Mouse (Mus musculus): Measurements from ENCODE around the gene Hspa1a.

The Hspa1a gene

DNA sequence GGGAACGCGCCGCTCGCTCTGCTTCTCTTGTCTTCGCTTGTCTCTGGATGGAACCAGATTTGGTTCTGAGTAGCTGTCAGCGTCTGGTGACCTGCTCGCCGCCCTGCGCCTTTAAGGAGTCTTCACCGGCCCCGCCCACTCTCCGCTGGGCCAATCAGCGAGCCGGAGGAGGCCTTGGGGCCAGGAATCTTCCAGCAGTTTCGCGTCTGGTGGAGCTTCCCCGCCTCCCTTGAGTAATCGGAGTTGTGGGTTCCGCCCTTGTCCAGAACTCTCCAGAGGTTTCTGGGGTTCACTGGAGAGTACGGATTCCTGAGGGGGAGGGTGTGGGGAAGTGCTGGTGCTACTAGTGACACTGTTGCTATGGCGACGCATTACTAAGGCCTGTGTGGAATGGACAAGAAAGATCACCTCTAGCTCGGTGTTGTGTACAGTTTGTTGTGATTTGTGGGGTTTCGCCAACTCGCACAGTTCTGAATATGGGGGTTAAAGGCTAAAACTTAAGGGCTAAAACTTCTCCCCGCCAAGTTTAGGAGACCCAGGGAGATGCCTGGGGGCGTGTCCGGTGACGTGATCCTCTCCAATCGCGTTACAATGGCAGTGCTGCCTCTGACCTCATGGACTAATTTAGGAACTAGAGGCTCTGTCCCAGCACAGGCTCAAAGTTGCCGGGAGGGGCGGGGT is at the start of gene Hspa1a, which contains the start of gene Hspa1l:
Gene Hspa1a, minus strand, starts transcription at position 88 of the 681 bp plus-strand sequence.
Gene Hspa1l, plus strand, starts transcription at position 635 of the 681 bp plus-strand sequence.
- CTCF ChIA-PET, result interaction anchor here in 2 of 4 experiments (0.6 to 1.2 kb wide), 4 partner anchors 9 to 334 kb away, joined by 3 to 4 read pairs (median 3); partner anchors contain the start of gene Lsm2 (in 1 of the 2)
- POLR2A ChIA-PET, result interaction anchor here (0.6 to 7.3 kb wide), 20 partner anchors 8 to 274 kb away, joined by 3 to 111 read pairs (median 5); partner anchors contain the start of genes Ddx39b (in 2 of the 4), Hspa1b (in 2 of the 4), Lsm2 (in 2 of the 4) and Ehmt2 (in 1 of the 4)

DNA sequence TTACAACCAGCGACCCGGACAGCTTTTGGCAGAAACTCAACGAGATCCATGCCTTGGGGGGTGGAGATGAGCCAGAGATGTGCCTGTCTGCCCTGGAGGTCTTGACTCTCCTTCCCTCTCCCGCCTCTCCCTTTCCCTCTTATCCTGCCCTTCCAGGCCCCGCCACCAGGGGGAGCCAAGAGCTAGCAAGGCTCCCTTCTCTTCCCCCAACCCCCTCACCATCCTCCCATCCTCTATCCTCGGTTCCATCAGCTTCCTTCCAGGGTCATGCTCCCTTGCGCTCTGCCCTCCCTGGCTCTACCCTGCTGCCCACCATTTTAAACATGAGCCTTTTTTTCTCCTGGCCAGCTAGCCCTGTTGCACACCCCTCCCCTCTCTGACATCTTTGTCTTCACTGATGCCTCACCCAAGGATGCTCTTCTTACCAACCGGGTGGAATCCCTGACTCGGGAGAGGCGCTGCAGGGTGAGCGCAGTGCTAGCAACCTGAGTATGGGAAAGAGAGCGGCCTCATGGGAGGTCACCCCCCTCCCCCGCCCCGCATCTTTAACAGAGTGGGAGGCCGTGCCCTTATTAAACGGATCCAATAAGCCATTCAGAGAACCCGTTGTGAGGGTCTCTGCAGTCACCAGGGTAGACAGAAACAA is 49.3 kb upstream of the Hspa1a start:
- CTCF ChIA-PET, result interaction anchor here (0.5 to 2.7 kb wide), 68 partner anchors 8 to 450 kb away, joined by 3 to 27 read pairs (median 4); partner anchors contain the start of genes Csnk2b (in 3 of the 4), Gpank1 (in 3 of the 4), Msh5 (in 3 of the 4) and Abhd16a (in 2 of the 4)
- POLR2A ChIA-PET, result interaction anchor here (0.6 to 2.8 kb wide), 41 partner anchors 9 to 221 kb away, joined by 3 to 15 read pairs (median 4); partner anchors contain the start of genes Gpank1 (in 3 of the 4), Msh5 (in 3 of the 4), Csnk2b (in 2 of the 4) and D17H6S53E (in 2 of the 4)

DNA sequence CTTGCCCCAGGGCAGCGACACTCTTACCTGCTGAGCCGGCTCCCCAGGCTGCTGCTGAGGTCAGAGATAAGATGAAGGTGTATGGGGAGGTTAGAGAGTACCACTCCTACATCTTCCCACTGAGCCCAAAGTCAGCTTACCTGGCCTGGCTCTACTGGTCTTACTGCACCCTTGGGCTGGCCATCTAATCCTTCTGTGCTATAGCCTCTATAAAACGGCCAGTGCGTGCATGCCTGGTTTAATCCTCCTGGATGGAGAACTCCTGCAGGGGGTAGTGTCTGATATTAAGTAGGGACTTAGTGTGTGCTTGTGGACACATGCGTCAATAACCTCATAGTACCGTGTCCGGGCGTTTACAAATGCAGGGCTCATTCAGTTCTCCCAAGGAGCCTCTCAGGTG is 48.6 kb upstream of the Hspa1a start:
- POLR2A ChIA-PET, result interaction anchor here in 3 of 4 experiments (0.9 to 2.8 kb wide), 25 partner anchors 10 to 222 kb away, joined by 3 to 15 read pairs (median 4); partner anchors contain the start of genes Ddah2 (in 2 of the 3), Ddx39b (in 2 of the 3), Gpank1 (in 2 of the 3) and Csnk2b (in 1 of the 3)
- CTCF ChIA-PET, result interaction anchor here (0.5 to 2.7 kb wide), 38 partner anchors 9 to 449 kb away, joined by 3 to 27 read pairs (median 5); partner anchors contain the start of genes Abhd16a (in 2 of the 4), Csnk2b (in 2 of the 4), Gpank1 (in 2 of the 4) and Msh5 (in 2 of the 4)

DNA sequence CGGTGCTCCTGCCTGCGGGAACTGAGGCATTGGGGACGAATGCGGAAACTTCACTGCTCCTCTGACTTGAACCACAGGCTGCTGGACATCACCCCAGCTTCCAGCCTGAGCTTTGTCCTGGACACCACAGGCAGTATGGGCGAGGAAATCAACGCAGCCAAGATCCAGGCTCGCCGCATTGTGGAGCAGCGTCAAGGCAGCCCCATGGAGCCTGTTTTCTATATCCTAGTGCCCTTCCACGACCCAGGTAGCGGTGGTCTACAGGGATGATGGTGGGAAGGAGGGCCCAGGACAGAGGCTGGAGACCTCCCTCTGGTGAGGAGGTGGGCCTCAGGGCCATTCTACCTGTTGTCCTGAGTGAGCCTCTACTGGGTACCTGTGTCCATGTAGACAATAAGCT is 47.9 kb upstream of the Hspa1a start:
- ChIA-PET POLR2A (interaction anchor here in 3 of 4 experiments (1.2 to 2.8 kb wide), 5 partner anchors 8 to 127 kb away, joined by 4 to 13 read pairs (median 7); partner anchors contain the start of genes Ddah2 (in 1 of the 3), Msh5 (in 1 of the 3), Sapcd1 (in 1 of the 3) and Vars (in 1 of the 3)), CTCF (interaction anchor here in 2 of 4 experiments (0.5 to 2.5 kb wide), 4 partner anchors 10 to 93 kb away, joined by 3 to 27 read pairs (median 6); partner anchors contain the start of gene Abhd16a (in 1 of the 2))

DNA sequence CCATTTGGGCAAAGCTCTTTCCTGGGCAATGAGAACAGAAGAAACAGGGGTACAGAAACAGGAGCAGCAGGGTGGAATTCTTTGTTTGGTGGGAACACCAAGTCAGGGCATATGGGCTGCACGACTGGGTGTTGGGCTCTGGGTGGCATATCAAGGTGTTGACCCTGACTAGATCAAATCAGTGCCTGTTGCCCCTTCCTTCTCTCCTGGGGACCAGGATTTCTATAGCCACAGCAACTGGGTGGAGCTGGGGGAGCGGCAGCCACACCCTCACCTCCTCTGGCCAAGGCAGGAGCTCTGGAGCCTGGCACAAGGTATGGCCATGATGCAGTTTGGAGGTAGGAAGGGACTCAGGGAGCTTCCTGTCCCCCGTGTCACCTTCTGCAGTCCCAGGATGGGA is 46.2 kb upstream of the Hspa1a start:
- ChIA-PET CTCF (interaction anchor here in 1 of 4 experiments (0.7 to 0.8 kb wide), 2 partner anchors 12 to 66 kb away, joined by 3 read pairs; no protein-coding TSS in a partner anchor), POLR2A (interaction anchor here in 3 of 4 experiments (0.6 to 2.6 kb wide), 14 partner anchors 10 to 226 kb away, joined by 3 to 6 read pairs (median 3); partner anchors contain the start of genes Ddah2 (in 1 of the 3), Ly6g6e (in 1 of the 3) and Sapcd1 (in 1 of the 3))

DNA sequence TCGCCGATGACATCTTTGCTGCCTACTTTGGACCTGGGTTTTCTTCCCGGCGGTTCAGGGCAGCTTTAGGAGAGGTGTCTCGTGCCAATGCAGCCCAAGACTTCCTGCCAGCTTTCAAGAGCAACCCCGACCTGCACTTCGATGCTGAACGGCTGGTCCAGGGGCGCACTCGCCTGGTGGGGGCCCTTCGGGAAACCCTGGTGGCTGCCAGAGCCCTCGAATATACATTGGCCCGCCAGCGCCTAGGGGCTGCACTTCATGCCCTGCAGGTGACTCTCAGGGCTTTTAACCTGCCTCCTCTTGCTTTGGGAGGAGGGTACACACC is 45.7 kb upstream of the Hspa1a start:
- ChIA-PET POLR2A (interaction anchor here in 2 of 4 experiments (0.7 to 2.6 kb wide), 11 partner anchors 9 to 130 kb away, joined by 3 to 6 read pairs (median 4); partner anchors contain the start of genes Ddah2 (in 1 of the 2), Ly6g6e (in 1 of the 2) and Sapcd1 (in 1 of the 2)), CTCF (interaction anchor here in 1 of 4 experiments (0.8 kb wide), 1 partner anchor 12 kb away, joined by 3 read pairs; no protein-coding TSS in a partner anchor)

DNA sequence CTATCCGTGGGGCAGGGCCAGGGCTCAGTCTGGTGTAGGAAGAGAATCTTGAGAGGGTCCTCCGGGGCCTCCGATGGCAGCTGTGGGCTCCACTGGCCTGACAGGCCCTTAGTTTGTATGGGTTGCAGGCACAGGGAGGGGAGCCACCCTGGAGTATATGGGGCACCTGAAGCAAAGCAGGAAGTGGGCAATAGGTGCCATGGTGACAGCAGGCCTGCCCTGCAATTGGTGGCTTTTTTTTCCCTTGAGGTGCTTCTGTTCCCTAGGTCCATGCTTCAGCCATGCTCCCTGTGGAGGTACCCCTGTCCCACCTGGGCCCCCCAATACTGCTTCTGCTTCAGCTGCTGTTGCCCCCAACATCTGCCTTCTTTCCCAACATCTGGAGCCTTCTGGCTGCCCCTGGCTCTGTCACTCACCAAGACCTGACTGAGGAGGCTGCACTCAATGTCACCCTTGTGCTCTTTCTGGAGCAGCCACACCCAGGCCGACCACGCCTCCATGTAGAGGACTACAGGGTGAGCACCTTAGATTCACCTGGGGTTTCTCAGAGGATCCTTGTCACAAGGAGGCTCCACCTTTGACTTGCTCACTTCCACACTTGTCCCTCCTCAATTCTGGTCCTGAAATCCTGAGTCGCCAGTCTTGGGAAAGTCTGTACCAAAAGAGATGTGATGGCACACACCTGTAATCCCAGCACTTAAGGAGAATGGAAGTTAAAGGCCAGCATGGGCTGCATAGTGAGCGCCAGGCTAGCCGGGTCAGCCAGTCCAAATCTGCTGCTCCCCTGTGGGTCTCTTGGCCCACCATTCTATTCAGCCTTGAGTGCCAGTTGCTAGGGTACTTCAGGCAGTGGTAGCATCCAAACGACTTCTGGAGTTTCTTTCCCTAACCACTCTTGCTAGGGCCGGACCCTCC is 45.1 kb upstream of the Hspa1a start:
- ChIA-PET CTCF (interaction anchor here in 1 of 4 experiments (0.5 to 1.1 kb wide), 2 partner anchors 8 to 15 kb away, joined by 3 read pairs; no protein-coding TSS in a partner anchor), POLR2A (interaction anchor here in 2 of 4 experiments (0.6 to 2.6 kb wide), 9 partner anchors 9 to 130 kb away, joined by 3 to 6 read pairs (median 3); partner anchors contain the start of genes Ddah2 (in 1 of the 2), Ly6g6e (in 1 of the 2) and Sapcd1 (in 1 of the 2))

DNA sequence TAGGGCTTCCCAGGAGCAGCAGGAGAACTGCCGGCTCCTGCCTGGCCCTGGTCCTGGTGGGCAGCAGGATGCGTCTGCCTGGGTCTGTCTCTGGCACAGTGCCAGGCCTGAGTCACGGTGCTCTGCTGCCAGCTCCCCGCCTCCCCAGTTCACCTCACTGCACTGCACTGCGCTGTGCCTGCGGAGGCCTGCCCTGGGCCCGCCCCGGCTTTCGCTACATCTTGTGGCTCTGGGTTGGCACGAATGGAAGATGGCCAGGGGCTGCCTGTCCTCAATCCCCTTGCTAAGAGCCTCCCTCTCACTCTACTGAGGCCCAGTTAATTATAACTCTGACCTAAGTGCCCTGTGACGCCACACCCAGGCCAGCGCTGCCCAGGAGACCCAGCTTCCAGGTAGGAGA is 44.4 kb upstream of the Hspa1a start, which contains the start of gene Vwa7:
Gene Vwa7, plus strand, starts transcription at position 204 of the 400 bp plus-strand sequence.
- CTCF ChIA-PET, result interaction anchor here in 1 of 4 experiments (1.1 kb wide), 1 partner anchor 14 kb away, joined by 3 read pairs; no protein-coding TSS in a partner anchor
- POLR2A ChIA-PET, result interaction anchor here in 2 of 4 experiments (0.7 to 2.6 kb wide), 6 partner anchors 16 to 130 kb away, joined by 3 to 6 read pairs (median 3); partner anchors contain the start of gene Ly6g6e (in 2 of the 2)

DNA sequence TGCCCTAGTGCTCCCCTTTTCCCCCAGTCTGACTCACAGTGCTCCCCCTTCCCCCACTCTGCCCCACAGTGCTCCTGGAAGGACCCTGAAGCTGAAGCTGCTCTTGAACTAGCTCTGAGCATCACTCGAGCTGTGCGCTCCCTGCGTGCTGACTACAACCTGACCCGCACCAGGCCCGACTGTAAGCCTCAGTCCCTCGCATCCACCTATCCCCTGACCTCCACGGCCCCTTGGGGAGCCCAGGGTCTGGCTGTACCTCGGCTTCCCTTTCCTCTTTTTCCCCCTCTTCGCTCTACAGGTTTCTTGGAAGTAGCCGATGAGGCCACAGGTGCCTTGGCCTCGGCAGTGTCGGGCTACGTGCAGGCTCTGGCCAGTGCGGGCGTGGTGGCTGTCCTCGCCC is 43.3 kb upstream of the Hspa1a start:
- ChIA-PET POLR2A (interaction anchor here (0.6 to 1.7 kb wide), 11 partner anchors 10 to 131 kb away, joined by 3 to 11 read pairs (median 4); partner anchors contain the start of genes Ddah2 (in 1 of the 4), Ly6g6e (in 1 of the 4) and Msh5 (in 1 of the 4)), CTCF (interaction anchor here in 3 of 4 experiments (0.6 to 0.9 kb wide), 4 partner anchors 74 to 818 kb away, joined by 3 to 8 read pairs (median 4); partner anchors contain the start of gene Abhd16a (in 1 of the 3))

DNA sequence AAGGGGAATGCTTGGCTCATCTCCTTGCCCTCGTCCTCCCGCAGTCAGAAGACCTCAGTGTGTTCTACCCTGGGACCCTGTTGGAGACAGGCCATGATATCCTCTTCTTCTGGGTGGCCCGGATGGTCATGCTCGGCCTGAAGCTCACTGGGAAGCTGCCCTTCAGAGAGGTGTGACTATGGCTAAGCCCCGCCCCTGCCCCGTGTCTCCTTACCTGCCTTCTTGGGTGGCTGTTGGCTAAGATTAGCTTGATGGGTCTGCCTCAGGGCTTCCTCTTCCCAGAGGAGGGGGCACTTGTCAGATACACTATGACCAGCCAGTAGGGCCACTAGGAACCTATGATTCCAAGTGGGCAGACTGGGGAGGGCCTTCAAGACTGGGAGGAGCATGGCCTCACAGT is 41.3 kb upstream of the Hspa1a start:
- CTCF ChIA-PET, result interaction anchor here in 1 of 4 experiments (0.8 kb wide), 1 partner anchor 9 kb away, joined by 3 read pairs; no protein-coding TSS in a partner anchor
- POLR2A ChIA-PET, result interaction anchor here in 2 of 4 experiments (1.0 to 1.5 kb wide), 4 partner anchors 9 to 133 kb away, joined by 3 to 5 read pairs (median 3); partner anchors contain the start of gene Sapcd1 (in 1 of the 2)

DNA sequence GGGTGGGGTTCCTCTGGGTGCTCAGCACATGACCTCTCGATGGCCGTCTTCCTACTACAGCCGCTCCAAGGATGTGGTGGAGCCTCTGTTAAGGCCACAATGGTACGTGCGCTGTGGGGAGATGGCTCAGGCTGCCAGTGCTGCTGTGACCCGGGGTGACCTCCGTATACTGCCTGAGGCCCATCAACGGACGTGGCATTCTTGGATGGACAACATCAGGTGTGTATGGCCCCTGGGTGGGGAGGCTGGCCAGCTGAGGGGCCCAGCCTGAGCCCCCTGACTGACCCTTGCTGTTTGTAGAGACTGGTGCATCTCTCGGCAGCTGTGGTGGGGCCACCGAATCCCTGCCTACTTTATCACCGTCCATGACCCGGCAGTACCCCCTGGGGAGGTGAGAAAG is 40.5 kb upstream of the Hspa1a start:
- ChIA-PET POLR2A (interaction anchor here in 3 of 4 experiments (0.5 to 1.5 kb wide), 8 partner anchors 10 to 150 kb away, joined by 3 to 6 read pairs (median 3); partner anchors contain the start of genes Msh5 (in 1 of the 3) and Sapcd1 (in 1 of the 3)), CTCF (interaction anchor here in 1 of 4 experiments (0.8 to 1.3 kb wide), 2 partner anchors 8 to 10 kb away, joined by 3 read pairs; no protein-coding TSS in a partner anchor)

DNA sequence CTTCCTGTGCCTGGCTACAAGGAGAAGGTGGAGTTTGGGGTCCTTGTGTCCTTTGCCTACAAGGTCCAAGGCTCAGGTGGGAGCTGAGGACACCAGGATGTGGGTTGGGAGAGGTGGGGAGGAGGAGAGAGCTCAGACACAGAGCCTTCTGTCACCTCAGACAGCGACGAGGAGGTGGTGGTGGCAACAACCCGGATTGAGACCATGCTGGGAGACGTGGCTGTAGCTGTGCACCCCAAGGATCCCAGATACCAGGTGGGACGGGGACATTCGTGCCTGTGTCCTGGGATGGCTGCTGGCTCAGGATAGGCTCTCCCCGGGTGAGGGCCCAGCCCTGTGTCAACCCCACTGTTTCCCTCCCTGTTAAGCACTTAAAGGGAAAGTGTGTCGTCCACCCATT is 39.5 kb upstream of the Hspa1a start:
- CTCF ChIA-PET, result interaction anchor here in 1 of 4 experiments (1.3 kb wide), 1 partner anchor 9 kb away, joined by 3 read pairs; no protein-coding TSS in a partner anchor
- POLR2A ChIA-PET, result interaction anchor here in 3 of 4 experiments (0.5 to 1.5 kb wide), 11 partner anchors 10 to 151 kb away, joined by 3 to 9 read pairs (median 3); partner anchors contain the start of genes Csnk2b (in 1 of the 3), Ddah2 (in 1 of the 3), Gpank1 (in 1 of the 3) and Msh5 (in 1 of the 3)

DNA sequence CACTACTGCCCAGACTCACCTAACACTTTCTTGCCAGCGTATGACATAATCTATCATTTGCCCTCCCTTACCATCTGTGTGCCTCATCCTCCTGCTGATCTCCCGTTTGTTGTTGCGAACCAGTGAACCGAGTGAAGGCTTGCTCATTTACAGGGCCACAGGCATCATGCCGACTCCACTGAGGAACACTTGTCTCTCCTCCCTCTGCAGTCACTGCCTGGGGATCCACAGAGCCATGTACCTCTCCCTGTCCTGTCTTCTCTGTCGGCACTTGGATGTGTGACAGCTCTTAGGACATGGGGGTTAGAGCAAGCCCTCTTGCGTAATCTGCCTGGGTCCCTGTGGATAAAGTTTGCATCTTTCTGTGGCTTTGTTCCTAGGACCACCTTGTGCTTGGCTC is 37.6 kb upstream of the Hspa1a start:
- POLR2A ChIA-PET, result interaction anchor here in 2 of 4 experiments (0.7 to 1.4 kb wide), 4 partner anchors 13 to 78 kb away, joined by 3 to 4 read pairs (median 3); no protein-coding TSS in a partner anchor
- CTCF ChIA-PET, result interaction anchor here in 1 of 4 experiments (1.1 kb wide), 1 partner anchor 12 kb away, joined by 5 read pairs; no protein-coding TSS in a partner anchor

DNA sequence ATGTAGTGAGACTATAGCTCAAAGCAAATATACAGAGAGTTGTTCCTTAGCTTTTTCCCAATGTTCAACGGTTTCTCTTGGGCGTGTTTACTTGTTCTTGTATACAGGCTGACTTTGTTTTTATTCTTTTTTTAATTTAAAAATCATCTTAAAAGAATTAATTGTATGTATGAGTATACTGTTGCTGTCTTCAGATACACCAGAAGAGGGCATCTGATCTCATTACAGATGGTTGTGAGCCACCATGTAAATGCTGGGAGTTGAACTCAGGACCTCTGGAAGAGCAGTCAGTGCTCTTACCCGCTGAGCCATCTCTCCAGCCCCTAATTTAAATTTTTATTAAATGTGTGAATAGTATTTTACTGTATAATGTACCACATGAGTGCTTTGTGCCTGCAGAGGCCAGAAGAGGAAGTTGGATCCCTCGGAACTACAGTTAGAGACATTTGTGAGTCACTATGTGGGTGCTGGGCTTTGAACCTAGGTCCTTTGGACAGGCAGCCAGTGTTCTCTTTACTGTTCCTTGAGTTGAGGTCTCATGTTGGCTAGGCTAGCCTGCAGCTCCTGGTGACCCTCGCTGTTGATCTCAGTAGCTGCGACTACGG is 35.5 kb upstream of the Hspa1a start:
- ChIA-PET POLR2A (interaction anchor here in 3 of 4 experiments (0.6 to 2.5 kb wide), 5 partner anchors 8 to 1068 kb away, joined by 3 to 10 read pairs (median 3); no protein-coding TSS in a partner anchor), CTCF (interaction anchor here in 1 of 4 experiments (1.0 kb wide), 1 partner anchor 159 kb away, joined by 3 read pairs; no protein-coding TSS in a partner anchor)

DNA sequence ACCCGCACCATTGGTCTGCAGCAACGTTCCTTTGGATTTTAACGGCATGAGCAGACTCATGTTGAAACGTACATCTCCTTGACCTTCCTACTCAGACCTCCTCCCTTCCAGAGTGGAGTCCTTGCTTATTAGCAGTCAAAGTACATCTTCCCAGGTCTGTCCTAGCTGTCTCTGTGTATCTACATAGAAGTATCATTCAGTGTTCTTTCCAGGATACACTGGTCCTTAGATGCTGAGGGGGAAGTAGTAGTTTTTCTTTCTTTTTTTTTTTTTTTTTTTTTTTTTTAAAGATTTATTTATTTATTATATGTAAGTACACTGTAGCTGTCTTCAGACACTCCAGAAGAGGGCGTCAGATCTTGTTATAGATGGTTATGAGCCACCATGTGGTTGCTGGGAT is 33.9 kb upstream of the Hspa1a start:
- CTCF ChIA-PET, result interaction anchor here in 2 of 4 experiments (0.6 to 0.7 kb wide), 4 partner anchors 45 to 249 kb away, joined by 3 to 16 read pairs (median 6); partner anchors contain the start of gene Ly6g5c (in 1 of the 2)
- POLR2A ChIA-PET, result interaction anchor here in 3 of 4 experiments (0.6 to 1.4 kb wide), 6 partner anchors 9 to 240 kb away, joined by 3 to 12 read pairs (median 4); no protein-coding TSS in a partner anchor

All from embryonic stem cell, embryonic (primary cell).